Mouse (Mus musculus) stomach, postnatal 0 days (tissue): ENCODE measurements at regions not wholly inside any gene's neighbourhood (a gene's known extent, or its start where the extent isn't known, plus 50 kb on each side); places are given as distances from the start of the nearest gene placed in this dataset.

Experiments used
- ATAC-seq: fragments of 200-750 bp; cut with Nextera tagmentation; 2 replicates; pipeline ENCODE4 v1.8.0; 2017; ENCODE audit not compliant: low FRiP score, low TSS enrichment
- DNase-seq: peaks from one replicate; pipeline ENCODE4 v3.0.0-alpha.2; 2016; ENCODE audit warnings: low spot score
- H3K27ac ChIP-seq: fragments of 300-500 bp; sonication (generic); replicated peaks from 2 replicates; pipeline ENCODE4 v1.5.1; 2014; ENCODE audit warnings: mild to moderate bottlenecking, control low read depth
- H3K27me3 ChIP-seq: fragments of 300-500 bp; sonication (generic); 2 replicates; pipeline ENCODE4 v1.6.1; 2014; ENCODE audit warnings: low read length; ENCODE audit not compliant: control insufficient read depth, insufficient read depth
- H3K36me3 ChIP-seq: fragments of 300-500 bp; sonication (generic); 2 replicates; pipeline ENCODE4 v1.6.1; 2014; ENCODE audit warnings: low read length, mixed read lengths; ENCODE audit not compliant: control insufficient read depth, insufficient read depth
- H3K4me1 ChIP-seq: fragments of 300-500 bp; sonication (generic); replicated peaks from 2 replicates; pipeline ENCODE4 v1.6.1; 2014; ENCODE audit warnings: antibody characterized with exemption; ENCODE audit not compliant: control insufficient read depth, insufficient read depth
- H3K4me2 ChIP-seq: fragments of 300-500 bp; sonication (generic); replicated peaks from 2 replicates; pipeline ENCODE4 v1.6.1; 2014; ENCODE audit warnings: low read depth, mild to moderate bottlenecking, control low read depth, moderate library complexity
- H3K4me3 ChIP-seq: fragments of 300-500 bp; sonication (generic); 2 replicates; pipeline ENCODE4 v1.5.1; 2014; ENCODE audit warnings: low read depth, low read length, control low read depth
- H3K9ac ChIP-seq: fragments of 300-500 bp; sonication (generic); 2 replicates; pipeline ENCODE4 v1.6.1; 2014; ENCODE audit warnings: mild to moderate bottlenecking, low read length, control low read depth, mixed read lengths
- H3K9me3 ChIP-seq: fragments of 300-500 bp; sonication (generic); 2 replicates; pipeline ENCODE4 v1.6.1; 2016; ENCODE audit warnings: low read length; ENCODE audit not compliant: control insufficient read depth
- CTCF ChIP-seq: IDR thresholded peaks from 2 replicates; pipeline ENCODE4 v1.5.1; 2016; ENCODE audit warnings: antibody characterized with exemption, low read depth, mild to moderate bottlenecking, moderate library complexity
- EP300 ChIP-seq: optimal IDR thresholded peaks from 2 replicates; pipeline ENCODE3; 2016; ENCODE audit warnings: antibody characterized with exemption
- WGBS: fragments of 180-500 bp; shearing (Covaris S2); extraction: QIAGEN DNeasy Blood & Tissue Kit; methylation state at CpG from one replicate; pipeline ENCODE4 v1.1.7; 2014; 5-methylcytosine and 5-hydroxymethylcytosine counted together

- H3K36me3 ChIP-seq: no peaks in the 10 kb centered on the region
- H3K4me2 ChIP-seq: no peak overlapping the region
- WGBS: 58% methylated on average over 1 of the region's 1 CpGs
- DNase-seq (no peak), ATAC-seq (no peak)
- no peak overlapping the region for H3K27ac ChIP-seq
- no peaks in the 10 kb centered on the region for H3K9me3 ChIP-seq
- H3K4me3 ChIP-seq: no peak overlapping the region
- no peak for TF ChIP-seq CTCF
- TF ChIP-seq EP300: no peak
- no peaks in the 10 kb centered on the region for H3K27me3 ChIP-seq
- no peaks in the 10 kb centered on the region for H3K4me1 ChIP-seq
- H3K9ac ChIP-seq: no peak overlapping the region
Observed at GRCm38 (mm10) chr3:74787741-74788140, 377.1 kb downstream of the Zbbx start.

DNA sequence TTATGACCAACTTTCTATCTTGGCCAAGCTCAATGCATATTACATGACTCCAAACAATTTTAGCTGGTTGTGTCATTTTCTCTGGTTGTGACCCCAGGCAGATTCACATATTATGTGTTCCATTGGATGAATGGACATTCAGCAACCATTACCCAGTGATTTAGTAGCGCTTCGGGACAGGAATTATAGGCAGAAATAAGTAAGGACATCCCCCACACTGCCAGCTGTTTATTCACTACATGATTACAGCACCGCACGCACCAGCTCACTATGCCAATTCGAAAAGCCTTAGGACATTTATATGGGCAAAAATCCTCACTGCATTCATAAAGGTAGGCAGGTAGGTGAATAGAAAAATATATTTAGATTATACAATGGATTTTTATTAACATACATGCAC lies 386.5 kb downstream of the Zbbx start:
- Histone ChIP-seq H3K4me2 (no peak overlapping the region), H3K36me3 (no peaks in the 10 kb centered on the region), H3K4me1 (no peaks in the 10 kb centered on the region), H3K9ac (no peak overlapping the region), H3K27ac (no peak overlapping the region), H3K9me3 (no peaks in the 10 kb centered on the region), H3K27me3 (no peaks in the 10 kb centered on the region), H3K4me3 (no peak overlapping the region)
- TF ChIP-seq CTCF (no peak), EP300 (no peak)
- no peak for DNase-seq
- no peak for ATAC-seq
- 89% methylated on average over 5 of the region's 5 CpGs for WGBS

DNA sequence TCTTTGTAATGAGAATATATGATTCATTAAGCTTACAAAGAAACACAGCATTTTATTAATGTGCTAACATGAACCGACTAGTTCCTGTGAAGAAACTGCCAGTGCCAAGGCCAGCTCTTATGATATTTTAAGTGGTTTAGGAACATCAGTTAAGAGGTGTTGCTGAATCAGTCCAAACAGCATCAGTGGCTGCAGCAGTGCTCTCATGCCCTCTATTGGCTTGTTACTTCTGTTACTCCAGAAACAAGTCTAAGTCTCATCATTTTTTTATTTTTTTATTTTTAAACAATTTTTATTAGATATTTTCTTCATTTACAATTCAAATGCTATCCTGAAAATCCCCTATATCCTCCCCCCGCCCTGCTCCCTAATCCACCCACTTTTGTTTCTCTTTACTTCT lies 422.7 kb downstream of the Zbbx start:
- Histone ChIP-seq H3K27ac (no peak overlapping the region), H3K36me3 (no peaks in the 10 kb centered on the region), H3K4me1 (no peaks in the 10 kb centered on the region), H3K9me3 (no peaks in the 10 kb centered on the region), H3K4me2 (no peak overlapping the region), H3K27me3 (no peaks in the 10 kb centered on the region), H3K4me3 (no peak overlapping the region), H3K9ac (no peak overlapping the region)
- WGBS: 66% methylated on average over 2 of the region's 2 CpGs
- TF ChIP-seq EP300 (no peak), CTCF (peak; percentile 46)
- DNase-seq (no peak), ATAC-seq (no peak)

- no peak overlapping the region for H3K9ac ChIP-seq
- no peak overlapping the region for H3K27ac ChIP-seq
- no peak overlapping the region for H3K4me2 ChIP-seq
- H3K36me3 ChIP-seq: no peaks in the 10 kb centered on the region
- TF ChIP-seq CTCF (no peak), EP300 (no peak)
- no peaks in the 10 kb centered on the region for H3K27me3 ChIP-seq
- DNase-seq: no peak
- H3K4me3 ChIP-seq: no peak overlapping the region
- WGBS: 70% methylated on average over 2 of the region's 2 CpGs
- H3K9me3 ChIP-seq: no peaks in the 10 kb centered on the region
- H3K4me1 ChIP-seq: no peaks in the 10 kb centered on the region
- no peak for ATAC-seq
Observed at GRCm38 (mm10) chr3:74739718-74740117, 425.1 kb downstream of the Zbbx start.
